Mouse (Mus musculus) kidney, postnatal 0 days (tissue): ENCODE results near the gene Twnk. TPM values are rescaled to one million over a fixed set of nuclear protein-coding genes. Genes with fewer than 3 reads are reported as not detected.
"Not testable (repeated sequence)": the region's sequence is repeated elsewhere in the genome, so short reads cannot be mapped to it uniquely, and the experiment has no call there.

Source experiments
- ATAC-seq: fragments of 200-750 bp; cut with Nextera tagmentation; replicated peaks from 2 replicates; pipeline ENCODE4 v1.8.0; 2017; ENCODE audit warnings: low read depth, moderate number of reproducible peaks, moderate TSS enrichment, moderate library complexity; ENCODE audit not compliant: low FRiP score
- DNase-seq: peaks from one replicate; pipeline ENCODE4 v3.0.0-alpha.2; 2016; ENCODE audit warnings: low spot score
- H3K27ac ChIP-seq: fragments of 300-500 bp; sonication (generic); 2 replicates; pipeline ENCODE4 v1.5.1; 2014; ENCODE audit warnings: mild to moderate bottlenecking
- H3K27me3 ChIP-seq: fragments of 300-500 bp; sonication (generic); 2 replicates; pipeline ENCODE4 v1.6.1; 2014; ENCODE audit warnings: low read length, mixed read lengths; ENCODE audit not compliant: insufficient read depth
- H3K36me3 ChIP-seq: fragments of 300-500 bp; sonication (generic); 2 replicates; pipeline ENCODE4 v1.6.1; 2014; ENCODE audit warnings: low read length, mixed read lengths; ENCODE audit not compliant: insufficient read depth
- H3K4me1 ChIP-seq: fragments of 300-500 bp; sonication (generic); replicated peaks from 2 replicates; pipeline ENCODE4 v1.6.1; 2014; ENCODE audit warnings: antibody characterized with exemption, low read length, mixed read lengths; ENCODE audit not compliant: insufficient read depth
- H3K4me2 ChIP-seq: fragments of 300-500 bp; sonication (generic); 2 replicates; pipeline ENCODE4 v1.6.1; 2014; ENCODE audit warnings: mild to moderate bottlenecking, low read length, moderate library complexity, mixed read lengths
- H3K4me3 ChIP-seq: fragments of 300-500 bp; sonication (generic); replicated peaks from 2 replicates; pipeline ENCODE4 v1.5.1; 2014; ENCODE audit warnings: low read depth, low read length
- H3K9ac ChIP-seq: fragments of 300-500 bp; sonication (generic); 2 replicates; pipeline ENCODE4 v1.6.1; 2014; ENCODE audit warnings: low read depth, low read length
- H3K9me3 ChIP-seq: fragments of 300-500 bp; sonication (generic); replicated peaks from 2 replicates; pipeline ENCODE4 v1.6.1; 2016; ENCODE audit warnings: low read length, inconsistent platforms, mixed read lengths
- CTCF ChIP-seq: IDR thresholded peaks from 2 replicates; pipeline ENCODE4 v1.5.1; 2016; ENCODE audit warnings: antibody characterized with exemption, low read depth, mild to moderate bottlenecking, moderate library complexity
- WGBS: fragments of 180-500 bp; shearing (Covaris S2); extraction: QIAGEN DNeasy Blood & Tissue Kit; methylation state at CpG from one replicate; pipeline ENCODE4 v1.1.7; 2014; 5-methylcytosine and 5-hydroxymethylcytosine counted together
- polyA plus RNA-seq: library from polyadenylated mRNA; unstranded; fragments of >200 nt; fragmentation: Nextera tagmentation; extraction: Ambion mirVana; gene quantifications from 2 replicates; pipeline ENCODE4 v1.2.1, GENCODE M21; 2015

Gene Twnk
- polyA plus RNA-seq, 1 experiment from 2014 or later = 15.7 TPM

GRCm38 (mm10) chr19:45032570-45033332 is 27.3 kb downstream of the Twnk start:
- WGBS = 51% methylated on average over 17 of the region's 17 CpGs
- no peak overlapping the region for H3K4me2 ChIP-seq
- ATAC-seq (no peak), DNase-seq (peak; percentile 77)
- TF ChIP-seq CTCF = peak; percentile 63
- no peak overlapping the region for H3K9ac ChIP-seq
- H3K27me3 ChIP-seq = no peaks in the 10 kb centered on the region
- H3K4me3 ChIP-seq = no peak overlapping the region
- peaks cover 4% of the 10 kb centered on the region; the same call in 1 of the 2 replicates for H3K4me1 ChIP-seq
- no peaks in the 10 kb centered on the region for H3K9me3 ChIP-seq
- H3K27ac ChIP-seq = no peak overlapping the region
- 0 out of 2 replicates have a peak, but pooled peaks cover 11% of the 10 kb centered on the region for H3K36me3 ChIP-seq

- no peaks in the 10 kb centered on the region for H3K27me3 ChIP-seq
- H3K4me2 ChIP-seq = no peak overlapping the region
- 30% methylated on average over 16 of the region's 16 CpGs for WGBS
- no peaks in the 10 kb centered on the region for H3K4me1 ChIP-seq
- peak; percentile 66 for TF ChIP-seq CTCF
- no peak overlapping the region for H3K9ac ChIP-seq
- DNase-seq = peak; percentile 40
- H3K36me3 ChIP-seq = no peaks in the 10 kb centered on the region
- no peak overlapping the region for H3K4me3 ChIP-seq
- no peak overlapping the region for H3K27ac ChIP-seq
- H3K9me3 ChIP-seq = no peaks in the 10 kb centered on the region
- no peak; the same call in 1 of the 2 replicates for ATAC-seq
Observed at GRCm38 (mm10) chr19:45036867-45037266, 31.4 kb downstream of the Twnk start.

- H3K4me1 ChIP-seq, H3K4me2 ChIP-seq, H3K4me3 ChIP-seq, H3K36me3 ChIP-seq, H3K9ac ChIP-seq, H3K9me3 ChIP-seq, H3K27me3 ChIP-seq, H3K27ac ChIP-seq, DNase-seq, ATAC-seq: not testable (repeated sequence)
- WGBS = 91% methylated on average over 7 of the region's 7 CpGs
Observed at GRCm38 (mm10) chr19:45038198-45038597, 32.7 kb downstream of the Twnk start.

- Histone ChIP-seq H3K27me3 (0 out of 2 replicates have a peak, but pooled peaks cover 4% of the 10 kb centered on the region), H3K9ac (no peak overlapping the region), H3K4me3 (no peak overlapping the region), H3K27ac (no peak overlapping the region), H3K4me1 (no peaks in the 10 kb centered on the region), H3K4me2 (no peak overlapping the region), H3K9me3 (no peaks in the 10 kb centered on the region), H3K36me3 (no peaks in the 10 kb centered on the region)
- ATAC-seq (no peak), DNase-seq (no peak)
- TF ChIP-seq CTCF = no peak
- WGBS = 42% methylated on average over 13 of the region's 13 CpGs
Observed at GRCm38 (mm10) chr19:45040214-45040613, 34.8 kb downstream of the Twnk start.

- H3K36me3 ChIP-seq = 0 out of 2 replicates have a peak, but pooled peaks cover 2% of the 10 kb centered on the region
- no peak for TF ChIP-seq CTCF
- peaks cover 14% of the 10 kb centered on the region for H3K4me1 ChIP-seq
- no peak overlapping the region for H3K4me3 ChIP-seq
- 0 out of 2 replicates have a peak, but pooled peaks cover 4% of the 10 kb centered on the region for H3K27me3 ChIP-seq
- H3K4me2 ChIP-seq = no peak overlapping the region
- no peak overlapping the region for H3K27ac ChIP-seq
- no peak for ATAC-seq
- H3K9me3 ChIP-seq = no peaks in the 10 kb centered on the region
- H3K9ac ChIP-seq = no peak overlapping the region
- DNase-seq = no peak
- 44% methylated on average over 11 of the region's 11 CpGs for WGBS
Observed at GRCm38 (mm10) chr19:45044389-45044927, 39.0 kb downstream of the Twnk start.

- Histone ChIP-seq H3K4me3 (no peak overlapping the region), H3K4me1 (peaks cover 14% of the 10 kb centered on the region), H3K27me3 (0 out of 2 replicates have a peak, but pooled peaks cover 4% of the 10 kb centered on the region), H3K9me3 (no peaks in the 10 kb centered on the region), H3K4me2 (no peak overlapping the region), H3K9ac (no peak overlapping the region), H3K27ac (no peak overlapping the region), H3K36me3 (0 out of 2 replicates have a peak, but pooled peaks cover 6% of the 10 kb centered on the region)
- 23% methylated on average over 15 of the region's 15 CpGs for WGBS
- no peak for TF ChIP-seq CTCF
- DNase-seq (peak; percentile 68), ATAC-seq (no peak)
Observed at GRCm38 (mm10) chr19:45045236-45045635, 39.8 kb downstream of the Twnk start.
